Mouse (Mus musculus) embryonic facial prominence, embryonic 14.5 days (tissue): ENCODE measurements at regions not wholly inside any gene's neighbourhood (a gene's known extent, or its start where the extent isn't known, plus 50 kb on each side); places are given as distances from the start of the nearest gene placed in this dataset.
A peak's percentile ranks its signal among the peaks of the same experiment; 100 is the strongest.

Experiments used
- ATAC-seq: fragments of 200-750 bp; cut with Nextera tagmentation; 2 replicates; pipeline ENCODE4 v1.8.0; 2017; ENCODE audit warnings: low read depth, moderate number of reproducible peaks, moderate TSS enrichment
- DNase-seq: peaks from one replicate; pipeline ENCODE4 v3.0.0-alpha.2; 2015; ENCODE audit warnings: low spot score
- H3K27ac ChIP-seq: fragments of 300-500 bp; sonication (generic); replicated peaks from 2 replicates; pipeline ENCODE4 v1.5.1; 2014; ENCODE audit warnings: low read depth, mild to moderate bottlenecking, low read length, moderate library complexity
- H3K27me3 ChIP-seq: fragments of 300-500 bp; sonication (generic); replicated peaks from 2 replicates; pipeline ENCODE4 v1.6.1; 2014; ENCODE audit warnings: low read length; ENCODE audit not compliant: control insufficient read depth, insufficient read depth
- H3K36me3 ChIP-seq: fragments of 300-500 bp; sonication (generic); 2 replicates; pipeline ENCODE4 v1.6.1; 2014; ENCODE audit warnings: low read length, mixed read lengths; ENCODE audit not compliant: control insufficient read depth, insufficient read depth
- H3K4me1 ChIP-seq: fragments of 300-500 bp; sonication (generic); 2 replicates; pipeline ENCODE4 v1.6.1; 2014; ENCODE audit warnings: antibody characterized with exemption, low read length; ENCODE audit not compliant: control insufficient read depth, insufficient read depth
- H3K4me2 ChIP-seq: fragments of 300-500 bp; sonication (generic); 2 replicates; pipeline ENCODE4 v1.6.1; 2014; ENCODE audit warnings: low read depth, mild to moderate bottlenecking, low read length, moderate library complexity, mixed read lengths
- H3K4me3 ChIP-seq: fragments of 300-500 bp; sonication (generic); 2 replicates; pipeline ENCODE4 v1.5.1; 2014; ENCODE audit warnings: low read depth, mild to moderate bottlenecking, low read length
- H3K9ac ChIP-seq: fragments of 300-500 bp; sonication (generic); 2 replicates; pipeline ENCODE4 v1.6.1; 2014; ENCODE audit warnings: low read depth, mild to moderate bottlenecking, low read length, moderate library complexity, mixed read lengths
- H3K9me3 ChIP-seq: fragments of 300-500 bp; sonication (generic); 2 replicates; pipeline ENCODE4 v1.6.1; 2016; ENCODE audit warnings: low read length; ENCODE audit not compliant: control insufficient read depth
- WGBS: fragments of 180-500 bp; shearing (Covaris S2); extraction: QIAGEN DNeasy Blood & Tissue Kit; methylation state at CpG from one replicate; pipeline ENCODE4 v1.1.7; 2014; 5-methylcytosine and 5-hydroxymethylcytosine counted together

DNA sequence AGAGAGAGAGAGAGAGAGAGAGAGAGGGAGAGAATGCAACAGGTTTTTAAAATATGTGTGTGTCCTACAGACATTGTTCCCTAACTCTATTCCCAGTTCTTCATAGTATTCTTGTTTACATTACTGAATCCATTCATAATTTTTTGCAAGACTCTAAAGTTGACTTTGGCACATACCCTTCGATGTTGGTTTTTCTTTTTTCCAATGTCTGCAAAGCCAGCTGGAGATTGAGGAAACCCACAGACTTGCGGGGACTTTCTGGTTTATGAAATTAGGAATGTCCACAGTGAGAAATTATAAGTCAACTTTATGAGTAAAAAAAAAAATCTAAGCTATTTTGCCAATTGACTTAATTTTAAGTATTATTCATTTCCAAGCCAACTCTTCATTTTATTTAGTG, 379.7 kb upstream of the Adamts5 start:
- Histone ChIP-seq H3K9me3 (no peaks in the 10 kb centered on the region), H3K9ac (no peak overlapping the region), H3K27ac (no peak overlapping the region), H3K4me2 (no peak overlapping the region), H3K4me1 (no peaks in the 10 kb centered on the region), H3K36me3 (no peaks in the 10 kb centered on the region), H3K27me3 (no peaks in the 10 kb centered on the region), H3K4me3 (no peak overlapping the region)
- WGBS: 70% methylated on average over 2 of the region's 2 CpGs
- ATAC-seq (no peak), DNase-seq (no peak)

DNA sequence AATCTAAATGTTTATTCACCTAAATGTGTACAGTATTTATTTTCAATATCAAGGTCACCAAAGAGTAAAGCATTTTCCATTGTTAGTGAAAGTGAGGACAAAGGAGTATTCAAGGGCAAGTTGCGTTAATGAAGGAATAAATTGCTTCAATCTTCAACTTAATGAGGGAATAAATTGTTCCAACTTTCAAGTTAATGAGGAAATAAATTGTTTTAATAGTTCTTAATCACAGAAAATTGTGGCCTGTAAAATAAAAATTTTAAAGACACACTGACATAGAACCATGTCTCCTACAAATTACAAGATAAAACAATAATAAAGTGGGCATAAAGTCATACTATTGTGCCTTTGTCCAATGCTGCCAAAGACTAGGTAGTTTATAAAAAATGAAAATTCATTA, 375.4 kb upstream of the Adamts5 start:
- ATAC-seq: no peak

GRCm38 (mm10) chr16:86261612-86262011, 360.0 kb upstream of the Adamts5 start:
- H3K9me3 ChIP-seq: no peaks in the 10 kb centered on the region
- no peak overlapping the region for H3K4me3 ChIP-seq
- ATAC-seq (no peak), DNase-seq (peak; percentile 21)
- no peaks in the 10 kb centered on the region for H3K4me1 ChIP-seq
- no peaks in the 10 kb centered on the region for H3K27me3 ChIP-seq
- H3K36me3 ChIP-seq: no peaks in the 10 kb centered on the region
- WGBS: 67% methylated on average over 8 of the region's 8 CpGs
- no peak overlapping the region for H3K4me2 ChIP-seq
- H3K9ac ChIP-seq: no peak overlapping the region
- H3K27ac ChIP-seq: no peak overlapping the region

More for the DNA sequence above, 375.4 kb upstream of the Adamts5 start:
- Histone ChIP-seq H3K36me3 (no peaks in the 10 kb centered on the region), H3K4me2 (no peak overlapping the region), H3K4me3 (no peak overlapping the region), H3K27ac (no peak overlapping the region), H3K27me3 (no peaks in the 10 kb centered on the region), H3K9me3 (no peaks in the 10 kb centered on the region), H3K9ac (no peak overlapping the region), H3K4me1 (no peaks in the 10 kb centered on the region)
- 79% methylated on average over 1 of the region's 1 CpGs for WGBS
- no peak for DNase-seq

DNA sequence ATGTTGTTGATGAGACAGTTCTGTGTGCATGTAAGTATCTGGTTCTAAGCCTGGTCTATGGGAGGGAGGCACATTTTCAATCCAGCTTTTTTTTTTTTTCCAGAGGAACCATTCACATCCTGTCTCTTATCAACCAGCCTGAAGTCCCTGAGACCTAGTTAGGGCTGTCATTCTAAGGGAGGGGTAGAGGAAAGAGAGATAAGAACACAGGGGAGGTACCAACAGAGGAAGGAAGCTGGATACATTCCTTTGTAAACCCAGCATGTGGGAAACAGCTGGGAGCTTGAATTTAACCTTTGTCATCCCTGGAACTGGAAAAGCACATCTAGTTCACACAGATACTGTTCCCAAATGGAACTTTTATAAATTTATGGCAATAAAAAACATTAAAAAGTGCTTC, 351.0 kb upstream of the Adamts5 start:
- no peak overlapping the region for H3K27ac ChIP-seq

GRCm38 (mm10) chr16:86250021-86250420, 348.4 kb upstream of the Adamts5 start:
- no peaks in the 10 kb centered on the region for H3K9me3 ChIP-seq
- ATAC-seq (no peak), DNase-seq (no peak)
- H3K4me2 ChIP-seq: no peak overlapping the region
- H3K9ac ChIP-seq: no peak overlapping the region
- no peaks in the 10 kb centered on the region for H3K4me1 ChIP-seq
- H3K36me3 ChIP-seq: no peaks in the 10 kb centered on the region
- WGBS: 70% methylated on average over 6 of the region's 6 CpGs
- H3K27ac ChIP-seq: no peak overlapping the region
- H3K4me3 ChIP-seq: no peak overlapping the region
- no peaks in the 10 kb centered on the region for H3K27me3 ChIP-seq

More for the DNA sequence above, 351.0 kb upstream of the Adamts5 start:
- no peak for ATAC-seq
- Histone ChIP-seq H3K27me3 (no peaks in the 10 kb centered on the region), H3K4me3 (no peak overlapping the region), H3K4me2 (no peak overlapping the region), H3K9ac (no peak overlapping the region), H3K36me3 (no peaks in the 10 kb centered on the region), H3K9me3 (no peaks in the 10 kb centered on the region), H3K4me1 (no peaks in the 10 kb centered on the region)
- DNase-seq: no peak

DNA sequence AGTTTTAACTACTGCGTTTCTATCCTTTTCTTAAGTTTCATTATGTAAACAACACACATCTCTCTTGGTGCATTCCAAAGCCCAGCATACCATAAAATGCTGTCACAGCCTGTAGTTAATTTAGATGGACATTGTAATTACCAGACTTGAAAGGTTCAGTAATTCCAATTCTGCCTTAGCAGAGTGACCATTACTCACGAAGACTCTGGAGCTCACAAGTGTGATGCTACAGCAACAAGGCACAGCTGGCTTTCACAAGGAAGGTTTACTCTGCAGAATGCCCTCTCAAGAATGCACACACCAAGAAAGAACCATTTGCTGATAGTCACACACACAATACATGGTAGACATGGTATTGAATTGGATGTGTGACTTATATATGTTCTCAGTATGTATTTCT, 342.6 kb upstream of the Adamts5 start:
- Histone ChIP-seq H3K4me1 (no peaks in the 10 kb centered on the region), H3K27ac (no peak overlapping the region), H3K36me3 (no peaks in the 10 kb centered on the region), H3K4me3 (no peak overlapping the region), H3K9me3 (no peaks in the 10 kb centered on the region), H3K4me2 (no peak overlapping the region), H3K27me3 (no peaks in the 10 kb centered on the region), H3K9ac (no peak overlapping the region)
- ATAC-seq (no peak), DNase-seq (no peak)
- WGBS: 39% methylated on average over 2 of the region's 2 CpGs

DNA sequence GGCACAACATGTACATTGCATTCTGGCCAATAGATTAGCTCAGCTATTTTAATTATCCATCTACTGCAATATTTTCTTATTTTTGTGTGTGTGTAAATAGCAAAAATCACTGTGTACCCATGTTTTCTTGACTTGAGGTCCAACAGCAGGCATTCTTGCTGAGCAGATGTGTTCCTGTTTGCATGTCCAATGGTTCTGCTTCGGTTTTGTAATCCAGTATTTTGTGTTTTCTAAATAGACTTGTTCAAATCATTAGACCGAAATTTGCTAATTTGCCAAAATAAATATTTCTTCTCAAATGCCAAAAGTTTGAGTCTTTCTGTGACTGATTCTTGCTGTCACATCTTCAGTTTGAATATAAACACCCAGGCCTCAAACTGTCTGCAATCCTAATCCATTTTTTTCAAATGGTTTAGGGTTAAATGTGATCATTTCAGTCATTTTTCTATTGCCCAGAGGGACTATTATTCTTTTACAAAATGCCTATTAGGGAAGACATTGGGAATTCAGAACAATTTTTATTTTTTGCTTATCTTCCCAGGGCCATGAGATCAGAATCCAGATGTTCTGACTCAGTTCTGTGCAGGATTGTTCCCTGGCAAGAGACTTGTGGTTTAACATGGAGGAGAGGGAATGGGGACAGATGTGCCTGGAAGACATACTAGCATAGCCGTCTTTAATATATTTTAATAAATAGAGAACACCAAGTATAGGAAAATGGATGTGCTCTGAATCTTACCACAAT, 341.3 kb upstream of the Adamts5 start:
- Histone ChIP-seq H3K9me3 (no peaks in the 10 kb centered on the region), H3K36me3 (no peaks in the 10 kb centered on the region), H3K4me2 (no peak overlapping the region), H3K4me1 (no peaks in the 10 kb centered on the region), H3K27me3 (no peaks in the 10 kb centered on the region), H3K4me3 (no peak overlapping the region), H3K27ac (no peak overlapping the region), H3K9ac (no peak overlapping the region)
- no peak for ATAC-seq
- 71% methylated on average over 3 of the region's 3 CpGs for WGBS
- peak; percentile 38 for DNase-seq

DNA sequence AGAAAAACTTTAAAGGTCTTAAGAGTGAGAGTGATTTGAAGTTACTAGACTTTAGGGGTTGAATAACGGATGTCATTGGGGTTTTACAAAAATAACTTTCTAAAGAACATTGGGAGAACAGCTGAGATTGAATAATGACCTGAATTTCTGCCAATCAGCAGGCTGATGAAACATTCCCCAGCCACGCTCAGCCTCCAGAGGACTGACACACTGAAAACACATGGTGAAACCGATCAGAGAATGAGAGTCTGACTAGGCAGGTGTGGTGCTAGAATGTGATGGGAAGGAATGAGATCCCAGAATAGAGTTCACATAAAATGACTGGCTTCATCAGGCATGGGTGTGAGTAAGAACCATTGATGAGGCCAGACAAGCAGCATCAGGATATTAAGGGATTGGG, 321.4 kb upstream of the Adamts5 start:
- H3K9ac ChIP-seq: no peak overlapping the region
- H3K27ac ChIP-seq: no peak overlapping the region
- peak; percentile 49 for DNase-seq
- no peaks in the 10 kb centered on the region for H3K27me3 ChIP-seq
- no peaks in the 10 kb centered on the region for H3K9me3 ChIP-seq
- no peak for ATAC-seq
- WGBS: 46% methylated on average over 3 of the region's 3 CpGs
- H3K36me3 ChIP-seq: no peaks in the 10 kb centered on the region
- H3K4me1 ChIP-seq: no peaks in the 10 kb centered on the region
- no peak overlapping the region for H3K4me3 ChIP-seq
- H3K4me2 ChIP-seq: no peak overlapping the region

DNA sequence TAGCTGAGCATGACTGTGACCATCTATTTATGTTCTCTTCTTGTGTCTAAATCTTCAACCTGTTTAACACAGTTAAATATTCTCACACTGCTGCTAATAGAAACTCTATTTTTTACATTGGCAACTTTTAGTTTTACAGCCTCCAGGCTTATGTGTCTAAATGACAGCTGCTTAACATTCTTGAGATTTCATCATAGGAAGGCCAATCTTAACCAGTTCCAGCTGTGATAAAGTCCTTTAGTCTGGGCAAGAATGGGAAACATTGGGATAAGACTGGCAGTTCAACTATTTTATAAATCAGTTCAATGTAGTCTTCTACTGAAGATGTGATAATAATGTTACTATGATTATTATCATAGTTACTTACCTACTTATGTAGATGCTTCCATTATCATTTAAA, 308.9 kb upstream of the Adamts5 start:
- H3K9me3 ChIP-seq: no peaks in the 10 kb centered on the region
- no peak overlapping the region for H3K4me2 ChIP-seq
- no peak for ATAC-seq
- no peak for DNase-seq
- no peaks in the 10 kb centered on the region for H3K4me1 ChIP-seq
- no peak overlapping the region for H3K27ac ChIP-seq
- H3K4me3 ChIP-seq: no peak overlapping the region
- no peak overlapping the region for H3K9ac ChIP-seq
- H3K36me3 ChIP-seq: no peaks in the 10 kb centered on the region
- no peaks in the 10 kb centered on the region for H3K27me3 ChIP-seq
